29 mouse cellular contexts compared by ENCODE assay signal in the genomic region with DNA sequence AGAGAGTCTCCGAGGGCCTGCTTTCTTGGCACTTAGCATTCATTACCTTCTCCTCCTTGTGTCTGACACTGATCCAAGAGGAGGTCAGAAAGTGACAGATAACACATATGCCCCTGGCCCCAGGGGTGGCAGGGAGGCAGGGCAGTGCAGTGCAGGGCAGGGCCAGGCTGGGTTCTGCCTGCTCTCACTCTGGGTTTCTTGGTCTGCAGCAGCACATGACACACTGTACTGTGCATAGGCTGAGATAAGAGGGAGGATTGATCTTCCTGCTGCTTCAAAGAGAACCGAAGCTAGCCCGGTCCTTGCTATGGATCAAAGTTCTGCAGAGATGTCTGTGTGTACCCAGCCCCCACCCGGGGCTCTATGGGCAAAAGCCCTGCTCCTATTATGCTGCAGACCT. TPM values are rescaled to one million over a fixed set of nuclear protein-coding genes. Genes with fewer than 3 reads are reported as not detected.
DNase-seq lines count a peak whose midpoint lies in the region; ATAC-seq and TF ChIP-seq lines count a peak whose summit lies in the region.
"Had no signal": no experiment of that assay in that cellular context is flagged by ENCODE, and none has a peak within 500 bp of the region (broad histone marks: within the 10 kb centered on the region; RNA-seq: fewer than 3 reads in every experiment).

No protein-coding gene starts in this region.

- peaks cover under 1% of the 10 kb centered on the region; the same call in 1 of the 2 replicates for H3K27me3 ChIP-seq in heart, embryonic 10.5 days (ENCODE audit: insufficient read depth, poor library complexity, severe bottlenecking)
- H3K27me3 ChIP-seq in heart, embryonic 12.5 days (replicated peaks): peaks cover 3% of the 10 kb centered on the region; the same call in 1 of the 2 replicates
- H3K27me3 ChIP-seq in midbrain, embryonic 13.5 days: no peaks in the 10 kb centered on the region
- H3K27me3 ChIP-seq in midbrain, embryonic 11.5 days (ENCODE audit: control insufficient read depth, insufficient read depth, low read length): no peaks in the 10 kb centered on the region
- no peaks in the 10 kb centered on the region for H3K27me3 ChIP-seq in intestine, postnatal 0 days (replicated peaks; ENCODE audit: control insufficient read depth, insufficient read depth, low read length)
- no peaks in the 10 kb centered on the region for H3K27me3 ChIP-seq in thymus, adult 2 months (ENCODE audit: control insufficient read depth, insufficient read depth, low read length)
- H3K27me3 ChIP-seq: embryonic facial prominence, embryonic 15.5 days; forebrain, embryonic 12.5 days; limb, embryonic 12.5 days; liver, embryonic 13.5 days had no signal

- TF ChIP-seq CTCF in intestine, postnatal 0 days (IDR thresholded peaks at IDR 0.05; ENCODE audit: low read depth): no peak
- TF ChIP-seq CTCF in thymus, adult 2 months (IDR thresholded peaks at IDR 0.05; ENCODE audit: borderline replicate concordance, control insufficient read depth, extremely low read depth, insufficient read depth, low read length, poor library complexity): no peak

- H3K9me3 ChIP-seq in heart, embryonic 10.5 days: no peaks in the 10 kb centered on the region
- no peaks in the 10 kb centered on the region for H3K9me3 ChIP-seq in heart, embryonic 12.5 days (replicated peaks)
- H3K9me3 ChIP-seq in midbrain, embryonic 13.5 days: no peaks in the 10 kb centered on the region
- no peaks in the 10 kb centered on the region for H3K9me3 ChIP-seq in midbrain, embryonic 11.5 days (ENCODE audit: control insufficient read depth, low read length)
- no peaks in the 10 kb centered on the region for H3K9me3 ChIP-seq in intestine, postnatal 0 days (ENCODE audit: control insufficient read depth)
- H3K9me3 ChIP-seq: embryonic facial prominence, embryonic 10.5 days; embryonic facial prominence, embryonic 15.5 days; forebrain, embryonic 12.5 days; limb, embryonic 12.5 days; liver, embryonic 13.5 days had no signal

- no peak for ATAC-seq in heart, embryonic 12.5 days (ENCODE audit: insufficient number of reproducible peaks, low FRiP score)
- peak; percentile 70 for ATAC-seq in midbrain, embryonic 13.5 days
- ATAC-seq in midbrain, embryonic 11.5 days (ENCODE audit: low FRiP score): no peak
- peak; percentile 83 for ATAC-seq in intestine, postnatal 0 days
- ATAC-seq: Patski had no signal

- H3K27ac ChIP-seq in heart, embryonic 10.5 days: 0 out of 2 replicates have a peak overlapping the region, but pooled peaks have one; percentile 13
- no peak overlapping the region for H3K27ac ChIP-seq in heart, embryonic 12.5 days (ENCODE audit: poor library complexity, severe bottlenecking)
- H3K27ac ChIP-seq in midbrain, embryonic 13.5 days: no peak overlapping the region
- no peak overlapping the region for H3K27ac ChIP-seq in midbrain, embryonic 11.5 days (ENCODE audit: low read depth, low read length)
- H3K27ac ChIP-seq in intestine, postnatal 0 days (ENCODE audit: low read depth, low read length): no peak overlapping the region
- no peak overlapping the region for H3K27ac ChIP-seq in thymus, adult 2 months (ENCODE audit: control insufficient read depth, insufficient read depth, low read length)
- H3K27ac ChIP-seq: embryonic facial prominence, embryonic 10.5 days; embryonic facial prominence, embryonic 15.5 days; forebrain, embryonic 12.5 days; hindbrain, embryonic 14.5 days; kidney, postnatal 0 days; limb, embryonic 12.5 days; liver, embryonic 13.5 days had no signal

- no peaks in the 10 kb centered on the region for H3K36me3 ChIP-seq in heart, embryonic 10.5 days
- H3K36me3 ChIP-seq in heart, embryonic 12.5 days: no peaks in the 10 kb centered on the region
- H3K36me3 ChIP-seq in midbrain, embryonic 13.5 days: no peaks in the 10 kb centered on the region
- no peaks in the 10 kb centered on the region for H3K36me3 ChIP-seq in midbrain, embryonic 11.5 days (ENCODE audit: control insufficient read depth, insufficient read depth, low read length)
- no peaks in the 10 kb centered on the region for H3K36me3 ChIP-seq in intestine, postnatal 0 days (ENCODE audit: control insufficient read depth, insufficient read depth)
- H3K36me3 ChIP-seq in thymus, adult 2 months (ENCODE audit: control insufficient read depth, insufficient read depth, low read length): no peaks in the 10 kb centered on the region
- H3K36me3 ChIP-seq: embryonic facial prominence, embryonic 10.5 days; embryonic facial prominence, embryonic 15.5 days; forebrain, embryonic 12.5 days; limb, embryonic 12.5 days; liver, embryonic 13.5 days had no signal

- no peak for DNase-seq in heart, embryonic 10.5 days (ENCODE audit: low spot score)
- no peak for DNase-seq in midbrain, embryonic 11.5 days (ENCODE audit: low spot score, missing footprints)
- no peak for DNase-seq in urinary bladder, postnatal 25 days (ENCODE audit: low spot score)
- DNase-seq in thymus, adult 2 months: no peak
- DNase-seq: adrenal gland, postnatal 25 days; cerebellum, adult 18-20 months; cerebellum, postnatal 10 days; gastrocnemius, postnatal 10 days; heart, postnatal 10 days; kidney, adult 8-10 months; kidney, postnatal 4 days; liver, embryonic 13.5 days; lung, adult 2 months; lung, postnatal 10 days; right cerebral cortex, postnatal 25 days; thymus, adult 18-20 months; thymus, postnatal 4 days had no signal

- 33% methylated on average over 4 of the region's 4 CpGs for WGBS in heart, embryonic 10.5 days
- 30% methylated on average over 4 of the region's 4 CpGs for WGBS in heart, embryonic 12.5 days
- 63% methylated on average over 4 of the region's 4 CpGs for WGBS in midbrain, embryonic 13.5 days
- WGBS in midbrain, embryonic 11.5 days: 60% methylated on average over 4 of the region's 4 CpGs
- 15% methylated on average over 4 of the region's 4 CpGs for WGBS in intestine, postnatal 0 days
- WGBS in thymus, adult 2 months: 74% methylated on average over 4 of the region's 4 CpGs

- no peak for TF ChIP-seq POLR2A in thymus, adult 2 months (IDR thresholded peaks at IDR 0.05; ENCODE audit: control insufficient read depth, extremely low read depth, insufficient read depth, low read length, poor library complexity)

- no peak overlapping the region for H3K4me3 ChIP-seq in heart, embryonic 10.5 days
- H3K4me3 ChIP-seq in heart, embryonic 12.5 days: no peak overlapping the region
- no peak overlapping the region for H3K4me3 ChIP-seq in midbrain, embryonic 13.5 days (replicated peaks)
- no peak overlapping the region for H3K4me3 ChIP-seq in midbrain, embryonic 11.5 days (ENCODE audit: low read depth, low read length)
- no peak overlapping the region for H3K4me3 ChIP-seq in intestine, postnatal 0 days (ENCODE audit: low read depth, low read length)
- H3K4me3 ChIP-seq in thymus, adult 2 months (ENCODE audit: control insufficient read depth, insufficient read depth, low read length): no peak overlapping the region
- H3K4me3 ChIP-seq: embryonic facial prominence, embryonic 10.5 days; embryonic facial prominence, embryonic 15.5 days; forebrain, embryonic 12.5 days; limb, embryonic 12.5 days; liver, embryonic 13.5 days had no signal

- no peak overlapping the region for H3K9ac ChIP-seq in heart, embryonic 12.5 days
- H3K9ac ChIP-seq in midbrain, embryonic 13.5 days (replicated peaks): no peak overlapping the region
- no peak overlapping the region for H3K9ac ChIP-seq in midbrain, embryonic 11.5 days (ENCODE audit: low read length)
- H3K9ac ChIP-seq in intestine, postnatal 0 days (ENCODE audit: low read depth, low read length): no peak overlapping the region
- H3K9ac ChIP-seq: embryonic facial prominence, embryonic 15.5 days; forebrain, embryonic 12.5 days; hindbrain, embryonic 14.5 days; limb, embryonic 12.5 days; liver, embryonic 13.5 days had no signal

- H3K4me1 ChIP-seq in heart, embryonic 10.5 days: peaks cover 12% of the 10 kb centered on the region
- peaks cover 11% of the 10 kb centered on the region for H3K4me1 ChIP-seq in heart, embryonic 12.5 days (replicated peaks)
- peaks cover 18% of the 10 kb centered on the region for H3K4me1 ChIP-seq in midbrain, embryonic 13.5 days (replicated peaks)
- H3K4me1 ChIP-seq in midbrain, embryonic 11.5 days (ENCODE audit: control insufficient read depth, insufficient read depth, low read length): no peaks in the 10 kb centered on the region; the same call in 1 of the 2 replicates
- H3K4me1 ChIP-seq in intestine, postnatal 0 days (replicated peaks; ENCODE audit: control insufficient read depth, insufficient read depth, low read length): no peaks in the 10 kb centered on the region
- H3K4me1 ChIP-seq in thymus, adult 2 months (replicated peaks; ENCODE audit: control insufficient read depth, insufficient read depth, low read length): no peaks in the 10 kb centered on the region
- H3K4me1 ChIP-seq: embryonic facial prominence, embryonic 15.5 days; liver, embryonic 13.5 days had no signal

- H3K4me2 ChIP-seq in heart, embryonic 12.5 days: no peak overlapping the region
- no peak overlapping the region for H3K4me2 ChIP-seq in midbrain, embryonic 13.5 days (replicated peaks)
- no peak overlapping the region for H3K4me2 ChIP-seq in midbrain, embryonic 11.5 days
- no peak overlapping the region for H3K4me2 ChIP-seq in intestine, postnatal 0 days (replicated peaks; ENCODE audit: low read depth)
- H3K4me2 ChIP-seq: embryonic facial prominence, embryonic 15.5 days; forebrain, embryonic 12.5 days; heart, embryonic 11.5 days; hindbrain, embryonic 14.5 days; limb, embryonic 12.5 days; liver, embryonic 13.5 days had no signal

RNA-seq across cellular contexts. Expression of gene Tbc1d21, which starts 8.6 kb away (rescaled TPM):
- not detected in 2 replicates for polyA plus RNA-seq in heart, embryonic 10.5 days (2016; fragmentation: Nextera tagmentation; extraction: Ambion mirVana)
- not detected in 2 replicates for polyA plus RNA-seq in heart, embryonic 12.5 days (2016; fragmentation: Nextera tagmentation; extraction: Ambion mirVana)
- polyA plus RNA-seq in midbrain, embryonic 13.5 days (2015; fragmentation: Nextera tagmentation; extraction: Ambion mirVana): not detected in 2 replicates
- polyA plus RNA-seq in midbrain, embryonic 11.5 days (2014; fragmentation: Nextera tagmentation; extraction: Ambion mirVana): not detected in 2 replicates
- polyA plus RNA-seq in intestine, postnatal 0 days (2015; fragmentation: Nextera tagmentation; extraction: Ambion mirVana): not detected in 2 replicates
- not detected in 2 replicates for polyA plus RNA-seq in thymus, adult 2 months (2012; rRNA removed)
- polyA plus RNA-seq: embryonic facial prominence, embryonic 10.5 days; embryonic facial prominence, embryonic 15.5 days; forebrain, embryonic 12.5 days; heart, embryonic 11.5 days; hindbrain, embryonic 14.5 days; kidney, postnatal 0 days; limb, embryonic 12.5 days; liver, embryonic 13.5 days; lung, adult 2 months; neural tube, embryonic 11.5 days; Patski had no signal

Comparison
In these comparisons a context has a peak if more than half of its experiments do, and no peak if none do; other contexts are left out.
1. ATAC-seq: peak in midbrain, embryonic 13.5 days (single experiment) and intestine, postnatal 0 days (single experiment); none in heart, embryonic 12.5 days (single experiment) and midbrain, embryonic 11.5 days (single experiment).